Mouse (Mus musculus) gastrocnemius, postnatal 10 days (tissue): ENCODE measurements around the gene Adtrp. TPM values are rescaled to one million over a fixed set of nuclear protein-coding genes. Genes with fewer than 3 reads are reported as not detected.

Source experiments
- DNase-seq: peaks from one replicate; pipeline ENCODE4 v3.0.0; 2021; ENCODE audit warnings: mixed read lengths
- total RNA-seq, 2 experiments: library from RNA; stranded (reverse); gene quantifications; 2 replicates each; pipeline ENCODE4 v1.2.3; 2021

Gene Adtrp
- total RNA-seq, 2 experiments from 2014 or later = not detected

DNA sequence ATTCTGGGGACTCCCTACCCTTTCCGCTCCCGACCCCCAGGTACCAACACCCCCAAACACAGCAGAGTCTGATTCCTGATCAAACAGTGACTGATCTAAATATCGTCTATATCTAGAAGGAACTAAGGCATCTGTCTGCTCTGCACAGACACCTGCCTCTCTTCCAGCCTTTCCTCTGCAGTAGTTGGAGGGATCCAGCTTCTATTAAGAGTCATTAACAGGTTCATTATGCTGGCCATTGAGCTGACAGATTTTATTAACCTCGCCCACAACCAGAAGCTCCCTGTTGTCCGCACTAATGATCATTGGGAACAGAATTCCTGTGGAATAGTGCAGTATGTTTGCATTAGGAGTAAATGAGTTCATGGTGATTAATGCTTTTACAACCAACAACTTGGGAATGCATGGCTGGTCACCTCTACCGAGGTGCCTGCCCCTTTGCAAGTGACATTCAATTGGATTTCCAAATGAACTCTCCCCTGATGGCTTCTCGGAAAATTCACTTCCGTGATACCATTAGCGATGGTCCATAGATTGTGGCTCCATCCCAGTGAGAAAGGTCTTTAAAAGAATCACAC lies 67.8 kb downstream of the Adtrp start:
- no peak for DNase-seq

DNA sequence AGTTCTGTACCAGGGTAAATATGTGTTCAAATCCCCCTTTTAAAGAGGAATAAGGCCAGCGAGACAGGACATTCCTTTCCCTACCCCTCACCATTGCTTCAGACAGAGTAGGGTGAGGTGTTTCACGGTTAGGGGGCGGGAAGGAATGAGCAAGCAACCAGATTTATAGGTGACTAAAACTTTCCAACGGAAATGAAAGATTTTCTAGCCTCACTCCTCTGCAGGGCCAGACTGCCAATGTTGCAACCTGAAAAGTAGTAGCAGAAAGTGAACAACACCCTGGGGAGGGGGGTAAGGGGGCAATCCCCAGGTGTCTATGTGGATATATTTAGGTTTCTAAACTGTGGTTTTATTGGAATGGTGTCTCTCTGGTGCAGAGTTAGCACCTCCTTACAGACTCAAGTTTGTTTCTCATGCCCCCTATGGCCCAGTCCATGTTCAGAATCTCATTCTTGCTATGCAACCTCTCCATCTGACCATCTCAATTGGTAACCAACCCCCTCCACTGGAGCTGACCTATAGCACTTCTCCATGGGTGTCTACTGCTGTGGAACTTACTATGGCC lies 73.6 kb downstream of the Adtrp start:
- no peak for DNase-seq

DNA sequence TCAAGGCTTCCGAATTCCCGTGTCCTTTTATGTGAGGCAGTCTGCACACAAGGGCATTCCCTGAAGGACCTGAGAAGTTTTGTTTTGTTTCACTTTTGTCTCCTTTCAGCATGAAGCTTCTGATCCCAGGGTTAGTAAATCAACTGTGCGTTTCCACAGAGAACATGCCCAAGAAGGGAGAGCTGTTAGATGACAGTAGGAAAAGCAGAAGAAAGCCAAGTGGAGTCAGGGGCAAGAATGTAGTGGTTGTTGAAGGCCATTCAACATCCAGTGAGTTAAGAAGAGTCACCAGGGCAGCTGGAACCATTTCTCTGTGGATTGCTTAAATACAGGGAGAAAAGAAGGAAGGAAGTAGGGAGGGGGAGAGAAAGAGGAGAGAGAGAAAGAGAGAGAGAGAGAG lies 76.4 kb downstream of the Adtrp start:
- no peak for DNase-seq

DNA sequence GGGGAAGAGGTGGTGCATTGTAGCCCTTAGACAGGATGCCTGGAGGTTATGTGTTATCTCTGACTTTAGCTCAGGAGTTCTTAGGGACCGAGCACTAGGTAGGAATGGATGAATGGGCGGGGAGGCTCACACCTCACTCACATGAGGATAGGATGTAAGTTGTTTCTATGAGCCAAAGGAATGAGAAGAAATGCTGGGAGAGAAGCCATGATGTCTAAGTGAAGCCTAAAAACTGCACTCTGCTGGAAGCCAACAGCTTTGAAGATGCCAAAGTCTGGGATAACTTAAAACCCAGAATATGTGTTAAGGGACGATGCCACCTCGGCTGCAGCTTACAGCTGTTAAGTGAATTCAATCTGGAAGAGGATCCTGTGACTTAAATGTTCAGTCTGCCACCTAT lies 79.5 kb downstream of the Adtrp start:
- DNase-seq = no peak

DNA sequence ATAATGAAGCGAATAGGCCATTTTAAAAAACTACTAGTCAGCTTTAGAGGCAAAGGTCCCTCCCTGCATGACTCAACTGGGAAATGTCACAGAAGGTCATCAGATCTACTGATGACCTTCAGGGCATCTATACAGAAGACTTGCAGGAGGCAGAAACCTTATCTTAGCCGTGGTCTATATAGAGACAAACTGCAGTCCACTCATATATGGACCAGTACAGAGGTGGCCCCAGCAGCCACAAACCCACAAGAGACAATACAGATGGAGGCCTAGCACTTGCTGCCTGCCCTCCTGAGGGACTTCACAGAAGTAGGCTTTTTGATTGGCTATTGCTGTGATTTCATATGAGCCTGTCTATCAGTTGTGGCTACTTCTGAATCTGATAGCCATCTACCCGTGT lies 85.5 kb downstream of the Adtrp start:
- no peak for DNase-seq

DNA sequence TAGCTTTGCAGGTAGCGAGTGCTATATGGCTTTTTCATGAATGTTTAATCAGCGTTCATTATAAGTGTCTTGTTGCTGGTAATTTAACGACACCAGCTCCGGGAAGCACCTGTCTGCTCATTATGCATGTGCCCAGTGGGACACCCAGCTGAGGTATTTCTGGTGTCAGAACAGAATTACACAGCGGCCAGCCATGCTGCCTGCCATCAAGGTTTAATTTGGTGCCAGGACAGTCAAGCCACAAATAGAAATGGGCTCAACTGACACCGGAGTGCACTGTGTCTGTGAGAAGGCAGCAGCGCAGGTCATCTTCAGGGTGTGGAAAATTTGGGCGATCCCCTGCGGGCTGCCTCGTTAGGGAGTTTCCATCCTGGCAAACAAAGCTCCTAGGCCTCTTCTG lies 87.0 kb downstream of the Adtrp start:
- DNase-seq = peak; percentile 19

DNA sequence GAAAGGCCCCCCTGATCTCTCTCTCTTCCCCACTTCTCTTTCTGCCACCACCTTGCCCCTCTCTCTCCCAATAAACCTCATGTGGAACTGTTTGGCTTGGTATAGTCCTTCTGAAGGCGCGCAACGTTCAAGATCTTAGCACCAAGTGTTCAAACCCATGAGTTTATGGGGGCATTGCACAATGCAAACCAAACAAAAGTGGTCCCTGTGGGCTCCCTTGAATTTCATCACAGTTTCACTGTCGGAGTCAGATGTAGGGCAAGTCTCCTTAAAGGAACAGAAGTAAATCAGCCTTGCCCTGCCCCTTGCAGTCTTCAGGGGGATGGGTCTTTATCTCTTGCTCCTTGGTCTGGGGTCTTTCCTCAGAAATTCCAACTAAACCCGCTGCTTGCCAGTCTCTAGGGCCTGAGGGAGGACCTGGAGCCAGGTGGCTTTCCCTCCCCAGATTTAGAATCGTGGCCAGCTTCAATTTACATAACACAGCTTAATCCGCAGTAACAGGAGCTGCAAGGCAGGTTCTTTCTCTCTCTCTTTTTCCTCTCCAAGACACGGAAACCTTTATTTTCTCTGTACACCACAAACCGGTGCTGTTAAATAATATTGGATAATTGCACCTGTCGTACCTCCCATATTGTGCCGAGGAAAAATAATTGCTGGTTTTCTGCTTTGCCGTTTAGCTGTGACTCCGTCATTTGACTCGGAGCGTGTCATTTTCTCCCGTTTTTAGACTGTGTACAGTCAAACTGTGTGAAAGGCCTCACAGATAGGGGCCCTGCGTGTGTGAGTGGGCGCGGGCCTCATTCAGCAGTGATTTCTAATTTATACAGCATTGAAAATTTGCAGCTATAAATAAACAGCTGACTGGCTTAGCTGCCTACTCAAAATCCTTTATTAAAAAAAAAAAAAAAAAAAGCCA lies 88.7 kb downstream of the Adtrp start:
- no peak for DNase-seq

DNA sequence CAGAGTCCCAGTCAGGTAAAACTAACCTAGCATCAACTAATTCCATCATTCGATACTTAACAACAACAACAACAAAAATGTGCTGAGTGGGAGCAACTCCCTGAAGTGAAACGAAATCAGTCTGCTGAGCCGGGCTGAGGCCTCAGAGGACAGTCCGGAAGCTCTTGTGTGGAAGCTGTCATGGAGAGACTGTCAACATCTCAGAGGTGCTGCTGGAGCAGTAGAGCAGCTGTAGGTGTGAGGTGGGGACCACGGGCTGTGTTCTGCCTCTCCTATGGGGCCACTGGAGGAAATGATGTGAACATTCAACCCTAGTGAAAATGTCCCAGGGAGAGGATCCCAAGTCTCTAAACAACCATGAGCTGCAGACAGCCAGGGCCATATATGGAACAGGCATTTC lies 94.4 kb downstream of the Adtrp start:
- no peak for DNase-seq

DNA sequence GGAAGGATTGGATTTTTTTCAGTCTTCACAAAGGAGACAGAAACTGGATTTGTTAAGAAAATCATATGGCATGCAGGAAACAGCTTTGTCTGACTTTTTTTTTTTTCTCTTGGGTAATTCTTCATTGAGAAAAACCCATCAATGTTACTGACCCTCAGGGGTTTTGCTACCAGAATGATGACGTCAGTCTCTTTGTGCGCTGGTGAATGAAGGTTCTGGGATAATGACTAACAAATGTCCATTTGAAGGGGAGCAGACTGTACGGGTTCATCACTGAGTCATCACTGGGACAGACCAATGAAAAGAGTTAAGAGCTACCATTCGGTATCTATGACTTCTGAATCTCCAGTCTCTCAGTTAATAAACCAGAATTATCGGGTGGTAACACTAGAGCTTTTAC lies 97.0 kb downstream of the Adtrp start:
- DNase-seq = no peak

DNA sequence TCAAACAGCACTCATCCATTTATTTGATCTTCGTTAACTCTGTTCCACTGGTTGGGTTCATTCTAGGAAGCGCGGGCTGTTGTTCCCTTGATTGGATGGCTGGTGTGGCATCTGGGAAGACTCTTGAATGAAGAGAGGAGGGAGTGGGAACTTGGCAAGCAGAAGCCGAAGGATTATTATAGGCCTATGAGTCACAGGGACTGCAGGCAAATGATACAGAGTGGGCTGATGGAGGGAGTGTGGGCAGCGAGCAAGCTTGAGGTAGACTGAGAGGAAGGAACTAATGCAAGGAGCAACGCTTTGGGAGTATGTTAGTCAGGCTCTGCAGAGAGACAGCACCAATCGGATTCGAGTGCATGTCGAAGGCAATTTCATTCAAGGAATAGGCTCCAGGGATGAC lies 98.6 kb downstream of the Adtrp start:
- no peak for DNase-seq

DNA sequence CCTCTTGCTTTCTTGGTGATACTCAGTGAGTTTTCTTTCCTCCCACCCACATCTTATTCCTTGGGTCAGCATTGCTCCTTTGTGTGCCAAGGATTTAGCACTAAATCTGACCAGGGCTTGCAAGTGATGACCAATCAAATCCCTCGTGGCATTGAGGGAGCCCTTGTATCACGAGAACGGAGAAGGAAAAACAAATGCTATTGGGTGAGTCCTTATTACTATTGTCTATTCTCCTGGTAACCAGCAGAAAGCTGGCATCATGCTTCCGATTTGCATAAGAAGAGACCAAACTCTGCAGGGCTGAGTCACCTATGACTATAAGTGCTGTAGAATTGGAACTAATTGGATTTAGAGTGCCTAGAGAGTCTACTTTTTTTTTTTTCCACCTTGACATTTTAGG lies 99.8 kb downstream of the Adtrp start:
- DNase-seq = no peak

DNA sequence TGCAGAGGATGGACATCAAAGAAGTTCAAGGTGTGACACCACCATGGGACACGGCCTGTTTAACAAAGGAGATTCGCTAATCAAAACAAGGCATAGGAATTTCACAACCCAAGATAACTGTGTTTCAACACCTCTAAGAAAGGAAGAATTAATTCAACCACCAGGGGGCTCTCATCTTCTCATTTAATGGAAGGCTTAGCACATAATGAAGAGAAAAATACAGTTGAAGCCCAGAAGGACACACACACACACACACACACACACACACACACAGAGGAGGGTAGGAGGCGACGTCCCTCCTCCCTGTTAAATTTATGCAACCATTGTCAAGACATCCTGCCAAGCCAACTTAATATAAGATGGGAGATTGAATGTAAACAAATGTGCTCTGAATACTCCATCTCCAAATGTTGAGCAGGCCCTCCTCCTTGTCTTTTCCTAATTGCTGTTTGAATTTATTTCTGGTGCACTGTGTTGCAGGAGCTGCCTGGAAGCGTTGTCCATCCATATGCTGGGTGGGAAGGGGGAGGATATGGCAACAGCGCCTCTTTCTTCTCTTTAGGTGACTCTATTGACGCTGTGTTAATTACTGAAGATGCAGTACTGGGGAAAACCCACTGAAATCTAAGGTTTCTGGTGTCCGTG lies 100.4 kb downstream of the Adtrp start:
- DNase-seq = no peak

DNA sequence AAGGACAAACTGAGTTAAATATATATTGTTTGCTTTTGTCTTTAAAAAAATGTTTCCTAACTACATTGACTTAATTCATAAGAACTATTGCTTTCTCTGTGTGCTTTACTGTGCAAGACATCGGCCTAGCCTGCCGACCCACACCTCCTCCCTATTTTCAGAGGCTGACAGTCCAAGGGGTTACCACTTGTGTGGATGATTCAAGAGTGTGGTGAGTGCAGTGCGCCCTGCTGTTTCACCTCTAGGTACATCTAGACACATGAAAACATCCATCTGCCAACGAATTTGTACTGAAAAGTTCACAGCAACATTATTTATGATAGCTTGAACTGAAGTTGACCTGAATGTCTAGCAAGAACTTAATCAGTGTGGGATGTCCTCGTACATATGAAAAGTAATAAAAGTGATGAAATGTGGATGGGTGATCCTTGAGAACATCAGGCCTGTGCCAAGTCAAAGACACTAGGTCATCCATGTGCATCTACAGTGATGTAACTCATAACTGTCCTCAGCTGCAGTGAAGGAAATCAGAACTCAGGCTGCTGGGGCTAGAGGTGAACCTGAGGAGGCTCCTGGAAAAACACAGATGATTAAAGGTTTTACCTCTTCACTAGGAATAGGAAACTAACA lies 106.9 kb downstream of the Adtrp start:
- no peak for DNase-seq

DNA sequence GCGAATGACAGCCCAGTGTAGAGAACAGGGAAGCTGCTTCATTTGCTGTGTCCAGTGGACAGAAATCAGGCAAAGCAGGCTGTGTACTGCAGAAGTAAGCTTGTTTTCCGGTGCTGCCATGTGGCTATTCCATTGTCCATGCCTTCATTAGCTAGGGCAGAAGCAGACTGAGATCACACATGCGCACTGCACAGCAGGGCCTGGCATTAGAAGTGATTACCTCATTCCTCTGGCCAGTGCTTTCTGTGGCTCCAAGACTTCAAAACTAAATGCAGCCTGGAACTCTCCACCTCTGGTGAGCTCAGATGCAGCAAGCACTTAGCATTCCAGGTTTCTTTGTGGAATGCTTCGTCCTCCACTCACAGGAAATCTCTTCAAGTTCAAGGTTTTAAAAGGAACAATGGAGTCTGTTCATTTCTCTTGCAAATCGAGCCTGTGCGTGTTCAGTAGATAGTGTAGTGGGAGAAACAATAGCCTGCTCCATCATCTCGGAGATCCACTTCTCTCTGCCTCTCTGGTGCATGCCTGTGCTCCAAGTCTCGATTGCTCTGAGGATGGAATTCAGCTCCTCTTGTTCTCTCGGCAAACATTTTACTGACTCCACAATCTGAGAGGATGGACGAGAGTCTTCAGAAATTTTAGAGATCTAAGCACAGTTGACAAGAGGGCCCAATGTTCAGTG lies 109.7 kb downstream of the Adtrp start:
- peak; percentile 17 for DNase-seq

DNA sequence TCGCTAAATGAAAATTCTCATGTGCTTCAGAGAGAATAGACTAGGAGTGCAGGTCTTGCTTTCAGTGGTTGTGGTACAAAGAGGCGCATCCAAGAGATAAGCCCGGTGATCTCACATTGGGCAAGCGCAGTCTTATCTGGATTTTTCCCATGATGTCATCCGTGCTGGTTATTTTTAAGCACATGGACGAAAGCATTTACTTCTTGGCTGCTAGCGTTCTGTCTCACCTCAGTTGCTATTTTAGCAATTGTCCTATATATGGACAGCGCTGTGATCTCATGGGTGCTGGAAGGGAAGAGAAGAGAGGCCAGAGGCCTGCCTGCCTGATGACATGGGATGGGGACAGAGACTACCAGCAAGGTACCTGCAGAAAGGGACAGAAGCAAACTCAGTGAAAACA lies 117.8 kb downstream of the Adtrp start:
- no peak for DNase-seq

DNA sequence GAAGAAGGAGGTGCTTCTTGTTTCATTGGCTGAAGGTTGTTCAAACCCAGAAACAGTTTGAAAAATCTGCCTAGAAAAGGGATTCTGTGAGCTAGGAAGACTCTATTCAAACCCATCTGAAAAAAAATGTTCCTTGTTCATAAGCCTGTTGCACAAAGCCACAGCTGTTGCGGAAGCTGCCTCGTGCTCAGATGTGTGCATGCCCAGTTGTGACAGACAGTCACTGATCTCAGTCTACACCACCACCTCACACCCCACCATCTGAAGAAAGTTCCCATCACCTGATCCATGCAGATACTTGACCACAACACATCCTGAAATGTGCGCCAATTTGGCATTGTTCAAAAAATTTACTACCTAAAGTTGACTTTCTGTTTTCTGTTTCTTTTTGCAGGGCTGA lies 119.7 kb downstream of the Adtrp start:
- DNase-seq = no peak

DNA sequence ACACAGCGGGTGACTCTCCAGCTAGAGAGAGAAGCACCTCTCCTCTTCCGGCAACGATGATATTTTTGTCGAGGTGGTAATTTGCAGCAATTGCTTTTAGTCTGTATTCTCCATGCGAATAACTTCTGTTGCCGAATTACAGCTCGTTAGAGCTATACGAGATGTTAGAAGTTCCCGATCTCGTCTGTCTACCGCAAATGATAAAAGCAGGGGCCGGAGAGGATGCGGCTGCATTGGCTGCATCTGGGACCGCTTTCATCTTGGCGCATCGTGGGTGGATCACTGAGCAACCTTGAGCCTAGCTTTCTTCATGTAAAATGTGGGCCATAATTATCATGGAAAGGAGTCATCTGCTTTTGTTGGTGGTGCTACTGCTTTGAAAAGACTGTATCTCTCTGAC lies 128.2 kb downstream of the Adtrp start:
- no peak for DNase-seq

DNA sequence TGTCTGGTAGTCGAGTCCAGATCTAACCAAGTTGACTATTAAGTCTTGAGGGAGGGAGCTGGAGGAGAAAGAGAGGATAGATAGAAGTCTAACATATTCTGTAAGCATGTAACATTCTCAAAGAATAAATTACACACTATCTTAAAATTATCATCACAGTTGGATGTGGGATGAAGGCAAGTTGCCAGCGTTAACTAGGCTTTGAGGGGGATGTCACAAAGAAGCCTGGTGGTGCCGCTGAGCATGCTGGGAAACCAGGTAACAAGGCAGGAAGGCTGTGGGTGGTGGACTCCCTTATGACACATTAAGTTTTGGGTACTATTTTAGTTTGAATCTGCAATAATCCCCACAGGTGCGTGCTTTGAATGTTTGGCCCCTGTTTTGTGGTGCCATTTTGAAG lies 129.4 kb downstream of the Adtrp start:
- DNase-seq = no peak
